Mouse (Mus musculus): ENCODE measurements around the gene Olfr1116.
"Not testable (repeated sequence)": the region's sequence is repeated elsewhere in the genome, so short reads cannot be mapped to it uniquely, and the experiment has no call there.

Olfr1116 gene

GRCm38 (mm10) chr2:87267234-87267633, at the start of gene Olfr1116:
Gene Olfr1116 (plus strand): TSS chr2:87267534.
- no peak for DNase-seq

GRCm38 (mm10) chr2:87247713-87248112, 19.6 kb upstream of the Olfr1116 start, which contains the start of gene Olfr1115:
Gene Olfr1115 (plus strand): TSS chr2:87248013.
- no peak for DNase-seq

- not testable (repeated sequence) for DNase-seq
These were observed 26.6 kb downstream of the Olfr1116 start for GRCm38 (mm10) chr2:87293977-87294376.

- DNase-seq: no peak
These were observed 39.9 kb downstream of the Olfr1116 start, which contains the start of gene Olfr1118 for GRCm38 (mm10) chr2:87307281-87307680. Gene Olfr1118 (plus strand): TSS chr2:87307581.
